Mouse (Mus musculus): Measurements from ENCODE around the gene Fdps. TPM values are rescaled to one million over a fixed set of nuclear protein-coding genes. Genes with fewer than 3 reads are reported as not detected.

Gene Fdps
- polyA plus RNA-seq, 1 experiment from 2014 or later, result 183 TPM

Other genes with a start within 250 kb of the Fdps start
- gene Msto1, start 188.0 kb downstream of the Fdps start, polyA plus RNA-seq (2014; fragmentation: Nextera tagmentation; extraction: Ambion mirVana), result 44.3 and 50.5 TPM in 2 replicates
- 19.8 and 21.4 TPM in 2 replicates for gene Ash1l, start 151.3 kb downstream of the Fdps start, polyA plus RNA-seq (2014; fragmentation: Nextera tagmentation; extraction: Ambion mirVana)
- gene Dap3, start 150.8 kb downstream of the Fdps start, polyA plus RNA-seq (2014; fragmentation: Nextera tagmentation; extraction: Ambion mirVana), result 125 and 138 TPM in 2 replicates
- gene Rusc1, start 8.6 kb downstream of the Fdps start, polyA plus RNA-seq (2014; fragmentation: Nextera tagmentation; extraction: Ambion mirVana), result 23.5 and 26.5 TPM in 2 replicates
- not detected in 2 replicates for gene Gm43738, start 860 bp downstream of the Fdps start, polyA plus RNA-seq (2014; fragmentation: Nextera tagmentation; extraction: Ambion mirVana)
- 0.30 TPM in 1 of 2 replicates, not detected in the other for gene Pklr, start 34.2 kb upstream of the Fdps start, polyA plus RNA-seq (2014; fragmentation: Nextera tagmentation; extraction: Ambion mirVana)
- 1.4 and 2.8 TPM in 2 replicates for gene Hcn3, start 58.2 kb upstream of the Fdps start, polyA plus RNA-seq (2014; fragmentation: Nextera tagmentation; extraction: Ambion mirVana)
- 22.4 and 23.9 TPM in 2 replicates for gene Clk2, start 62.8 kb upstream of the Fdps start, polyA plus RNA-seq (2014; fragmentation: Nextera tagmentation; extraction: Ambion mirVana)
- gene Scamp3, start 75.5 kb upstream of the Fdps start, polyA plus RNA-seq (2014; fragmentation: Nextera tagmentation; extraction: Ambion mirVana), result 93.4 and 96.9 TPM in 2 replicates
- 27.9 and 33.9 TPM in 2 replicates for gene Fam189b, start 81.2 kb upstream of the Fdps start, polyA plus RNA-seq (2014; fragmentation: Nextera tagmentation; extraction: Ambion mirVana)
- gene Gba, start 101.0 kb upstream of the Fdps start, polyA plus RNA-seq (2014; fragmentation: Nextera tagmentation; extraction: Ambion mirVana), result 47.8 and 54.5 TPM in 2 replicates
- gene Thbs3, start 113.2 kb upstream of the Fdps start, polyA plus RNA-seq (2014; fragmentation: Nextera tagmentation; extraction: Ambion mirVana), result 51.5 and 52.0 TPM in 2 replicates
- 151 and 163 TPM in 2 replicates for gene Mtx1, start 125.1 kb upstream of the Fdps start, polyA plus RNA-seq (2014; fragmentation: Nextera tagmentation; extraction: Ambion mirVana)
- 2.0 and 4.1 TPM in 2 replicates for gene Muc1, start 127.1 kb upstream of the Fdps start, polyA plus RNA-seq (2014; fragmentation: Nextera tagmentation; extraction: Ambion mirVana)
- gene Krtcap2, start 144.0 kb upstream of the Fdps start, polyA plus RNA-seq (2014; fragmentation: Nextera tagmentation; extraction: Ambion mirVana), result 324 and 349 TPM in 2 replicates
- 3.7 and 4.7 TPM in 2 replicates for gene Trim46, start 144.3 kb upstream of the Fdps start, polyA plus RNA-seq (2014; fragmentation: Nextera tagmentation; extraction: Ambion mirVana)
- 151 and 177 TPM in 2 replicates for gene Dpm3, start 157.4 kb upstream of the Fdps start, polyA plus RNA-seq (2014; fragmentation: Nextera tagmentation; extraction: Ambion mirVana)
- 70.5 and 80.2 TPM in 2 replicates for gene Slc50a1, start 168.6 kb upstream of the Fdps start, polyA plus RNA-seq (2014; fragmentation: Nextera tagmentation; extraction: Ambion mirVana)
- 33.8 and 35.8 TPM in 2 replicates for gene Efna1, start 179.2 kb upstream of the Fdps start, polyA plus RNA-seq (2014; fragmentation: Nextera tagmentation; extraction: Ambion mirVana)
- 18.7 and 21.2 TPM in 2 replicates for gene Efna3, start 221.0 kb upstream of the Fdps start, polyA plus RNA-seq (2014; fragmentation: Nextera tagmentation; extraction: Ambion mirVana)
- 17.5 and 20.7 TPM in 2 replicates for gene Efna4, start 236.1 kb upstream of the Fdps start, polyA plus RNA-seq (2014; fragmentation: Nextera tagmentation; extraction: Ambion mirVana)
- 44.4 and 51.7 TPM in 2 replicates for gene Adam15, start 248.0 kb upstream of the Fdps start, polyA plus RNA-seq (2014; fragmentation: Nextera tagmentation; extraction: Ambion mirVana)

Data from embryonic facial prominence, embryonic 14.5 days (tissue).